ENCODE assay signal across 8 mouse cellular contexts in the genomic region with DNA sequence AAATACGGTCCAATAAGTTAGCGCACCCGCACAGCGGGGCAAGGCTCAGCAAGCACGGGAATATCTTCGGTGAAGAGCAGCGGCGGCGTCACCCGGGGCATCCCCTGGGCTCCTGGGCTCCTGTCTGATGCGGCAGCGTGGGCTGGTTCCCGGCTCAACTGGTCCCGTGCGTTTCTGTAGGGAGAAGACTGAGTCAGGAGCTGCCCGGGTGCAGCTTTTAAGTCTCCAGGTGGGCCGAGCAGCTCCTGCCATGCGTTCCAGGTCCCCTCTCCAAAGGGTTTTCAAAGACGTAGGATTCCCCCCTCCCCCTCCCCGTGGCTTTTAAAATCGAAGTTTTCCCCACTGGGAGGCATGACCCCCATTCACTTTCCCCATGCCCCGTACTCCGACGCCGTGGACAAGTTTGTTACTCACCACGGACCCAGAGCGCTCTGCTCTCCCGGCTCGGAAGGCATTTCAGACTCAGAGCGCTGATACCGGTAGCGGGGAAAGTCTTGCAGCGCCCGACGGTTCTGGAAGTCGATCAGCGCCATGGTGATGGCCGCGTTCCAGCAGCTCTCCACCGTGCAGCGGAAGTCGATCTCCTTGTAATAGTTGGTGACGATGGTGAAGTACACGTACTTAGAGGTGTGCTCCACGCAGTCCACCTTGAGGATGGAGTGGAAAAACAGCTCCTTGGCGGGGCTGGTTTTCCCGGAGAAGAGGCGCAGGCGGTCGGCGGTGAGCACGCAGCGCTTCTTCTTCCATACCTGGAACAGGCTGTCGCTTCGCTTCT. TPM values are rescaled to one million over a fixed set of nuclear protein-coding genes. Genes with fewer than 3 reads are reported as not detected.
DNase-seq lines count a peak whose midpoint lies in the region; ATAC-seq and TF ChIP-seq lines count a peak whose summit lies in the region.

No protein-coding gene starts in this region.

- no peaks in the 10 kb centered on the region for H3K9me3 ChIP-seq in intestine, postnatal 0 days (ENCODE audit: control insufficient read depth)
- no peaks in the 10 kb centered on the region for H3K9me3 ChIP-seq in neural tube, embryonic 13.5 days

- WGBS in bone marrow, adult 2 months: 1% methylated on average over 55 of the region's 55 CpGs
- 5% methylated on average over 55 of the region's 55 CpGs for WGBS in intestine, postnatal 0 days
- 4% methylated on average over 55 of the region's 55 CpGs for WGBS in neural tube, embryonic 13.5 days

- DNase-seq in right cerebral cortex, adult 2 months (ENCODE audit: low spot score in 2 of 2): peak; percentile 17 to 46
- no peak for DNase-seq in right cerebral cortex, adult 18-20 months
- DNase-seq in gastrocnemius, postnatal 14 days: peak; percentile 23
- DNase-seq in lung, adult 18-20 months: peak; percentile 70 to 73
- DNase-seq in spleen, postnatal 36 days (ENCODE audit: low spot score in 2 of 2): no peak

- peaks cover 25% of the 10 kb centered on the region for H3K27me3 ChIP-seq in intestine, postnatal 0 days (replicated peaks; ENCODE audit: control insufficient read depth, insufficient read depth, low read length)
- peaks cover 75% of the 10 kb centered on the region for H3K27me3 ChIP-seq in neural tube, embryonic 13.5 days

- no peak for TF ChIP-seq CTCF in bone marrow, adult 2 months (IDR thresholded peaks at IDR 0.05; ENCODE audit: control insufficient read depth, insufficient read depth, low read length)
- no peak for TF ChIP-seq CTCF in intestine, postnatal 0 days (IDR thresholded peaks at IDR 0.05; ENCODE audit: low read depth)

- H3K4me3 ChIP-seq in bone marrow, adult 2 months (replicated peaks; ENCODE audit: control insufficient read depth, low read depth, low read length): peak overlapping the region; percentile 29
- peak overlapping the region; percentile 44 for H3K4me3 ChIP-seq in intestine, postnatal 0 days (ENCODE audit: low read depth, low read length)
- H3K4me3 ChIP-seq in neural tube, embryonic 13.5 days: peak overlapping the region; percentile 42

- intact Hi-C loops in gastrocnemius, postnatal 14 days (cut with DNase I; ENCODE audit: low total_unique reads): no loop called here

- no peak for TF ChIP-seq POLR2A in bone marrow, adult 2 months (IDR thresholded peaks at IDR 0.05; ENCODE audit: borderline replicate concordance, control insufficient read depth, low read depth, low read length)

- no peak overlapping the region for H3K9ac ChIP-seq in intestine, postnatal 0 days (ENCODE audit: low read depth, low read length)
- peak overlapping the region; percentile 34 for H3K9ac ChIP-seq in neural tube, embryonic 13.5 days

- ATAC-seq in intestine, postnatal 0 days: no peak
- 0 out of 2 replicates have a peak, but pooled peaks have one; percentile 10 for ATAC-seq in neural tube, embryonic 13.5 days (ENCODE audit: low read depth)

- no peaks in the 10 kb centered on the region for H3K36me3 ChIP-seq in intestine, postnatal 0 days (ENCODE audit: control insufficient read depth, insufficient read depth)
- no peaks in the 10 kb centered on the region for H3K36me3 ChIP-seq in neural tube, embryonic 13.5 days

- H3K4me1 ChIP-seq in bone marrow, adult 2 months (ENCODE audit: control insufficient read depth, insufficient read depth, low read length): peaks cover 1% of the 10 kb centered on the region; the same call in 1 of the 2 replicates
- peaks cover 8% of the 10 kb centered on the region; the same call in 1 of the 2 replicates for H3K4me1 ChIP-seq in intestine, postnatal 0 days (replicated peaks; ENCODE audit: control insufficient read depth, insufficient read depth, low read length)
- H3K4me1 ChIP-seq in neural tube, embryonic 13.5 days (replicated peaks): peaks cover 18% of the 10 kb centered on the region

- no peak overlapping the region for H3K27ac ChIP-seq in bone marrow, adult 2 months (ENCODE audit: control insufficient read depth, insufficient read depth, low read depth, low read length, poor library complexity)
- no peak overlapping the region for H3K27ac ChIP-seq in intestine, postnatal 0 days (ENCODE audit: low read depth, low read length)
- no peak overlapping the region for H3K27ac ChIP-seq in neural tube, embryonic 13.5 days (replicated peaks)

- H3K4me2 ChIP-seq in intestine, postnatal 0 days (replicated peaks; ENCODE audit: low read depth): peak overlapping the region; percentile 66
- H3K4me2 ChIP-seq in neural tube, embryonic 13.5 days: peak overlapping the region; percentile 68

RNA-seq across cellular contexts. Expression of a gene that starts 1.1 kb away (rescaled TPM):
- polyA plus RNA-seq in bone marrow, adult 2 months (2011; ENCODE audit: insufficient read depth, insufficient read length, low replicate concordance, missing spikeins): 9.1 TPM in 1 of 2 replicates, not detected in the other
- not detected for total RNA-seq in gastrocnemius, postnatal 14 days (2021)
- polyA plus RNA-seq in intestine, postnatal 0 days (2015; fragmentation: Nextera tagmentation; extraction: Ambion mirVana): 1.0 and 1.3 TPM in 2 replicates
- polyA plus RNA-seq in neural tube, embryonic 13.5 days (2015; fragmentation: Nextera tagmentation; extraction: Ambion mirVana): 0.45 and 0.84 TPM in 2 replicates

RNA-seq across cellular contexts. Expression of a gene that starts 28.3 kb away (rescaled TPM):
- 3.3 TPM in 1 of 2 replicates, not detected in the other for polyA plus RNA-seq in bone marrow, adult 2 months (2011; ENCODE audit: insufficient read depth, insufficient read length, low replicate concordance, missing spikeins)
- total RNA-seq in gastrocnemius, postnatal 14 days (2021): under 1 TPM; 0.31 to 0.35 TPM
- polyA plus RNA-seq in intestine, postnatal 0 days (2015; fragmentation: Nextera tagmentation; extraction: Ambion mirVana): 21.6 and 25.0 TPM in 2 replicates
- polyA plus RNA-seq in neural tube, embryonic 13.5 days (2015; fragmentation: Nextera tagmentation; extraction: Ambion mirVana): 0.28 and 0.29 TPM in 2 replicates

RNA-seq across cellular contexts. Expression of a gene that starts 41.0 kb away (rescaled TPM):
- 4.3 and 8.0 TPM in 2 replicates for polyA plus RNA-seq in bone marrow, adult 2 months (2011; ENCODE audit: insufficient read depth, insufficient read length, low replicate concordance, missing spikeins)
- total RNA-seq in gastrocnemius, postnatal 14 days (2021): 100 to 1,000 TPM; 565 to 617 TPM
- 542 and 615 TPM in 2 replicates for polyA plus RNA-seq in intestine, postnatal 0 days (2015; fragmentation: Nextera tagmentation; extraction: Ambion mirVana)
- polyA plus RNA-seq in neural tube, embryonic 13.5 days (2015; fragmentation: Nextera tagmentation; extraction: Ambion mirVana): 464 and 633 TPM in 2 replicates

RNA-seq across cellular contexts. Expression of a gene that starts 47.1 kb away (rescaled TPM):
- polyA plus RNA-seq in bone marrow, adult 2 months (2011; ENCODE audit: insufficient read depth, insufficient read length, low replicate concordance, missing spikeins): 104 and 143 TPM in 2 replicates
- 100 to 1,000 TPM; 158 to 159 TPM for total RNA-seq in gastrocnemius, postnatal 14 days (2021)
- 79.9 and 85.0 TPM in 2 replicates for polyA plus RNA-seq in intestine, postnatal 0 days (2015; fragmentation: Nextera tagmentation; extraction: Ambion mirVana)
- 310 and 312 TPM in 2 replicates for polyA plus RNA-seq in neural tube, embryonic 13.5 days (2015; fragmentation: Nextera tagmentation; extraction: Ambion mirVana)

Comparison
In these comparisons a context has a peak if more than half of its experiments do, and no peak if none do; other contexts are left out.
1. DNase-seq: peak in right cerebral cortex, adult 2 months (2 of 2), gastrocnemius, postnatal 14 days (single experiment) and lung, adult 18-20 months (2 of 2); none in right cerebral cortex, adult 18-20 months (single experiment) and spleen, postnatal 36 days (0 of 2).
2. RNA of a gene that starts 41.0 kb away (polyA plus RNA-seq): 542 to 615 TPM in intestine, postnatal 0 days and 464 to 633 TPM in neural tube, embryonic 13.5 days; 4.3 to 8.0 TPM in bone marrow, adult 2 months; every median in the first group is over 10 times any median in the second.
3. Peak in every context shown above with its lines, with median percentiles within 50 percentile points of each other: H3K4me3 ChIP-seq.